Mouse (Mus musculus): Measurements from ENCODE around the gene P3h3.

GRCm38 (mm10) chr6:124888555-124889125 is 31.1 kb upstream of the P3h3 start:
- TF ChIP-seq USF1 (IDR thresholded peaks at IDR 0.05; ENCODE audit: low read depth), result no peak
- no peak for TF ChIP-seq MAX (IDR thresholded peaks at IDR 0.05)
- TF ChIP-seq CTCF (IDR thresholded peaks at IDR 0.05; ENCODE audit: control insufficient read depth, insufficient read depth, insufficient read length), result no peak

Data from C2C12 (cell line).